Mouse (Mus musculus) megakaryocyte-erythroid progenitor cell, adult 5-6 weeks (primary cell): ENCODE measurements around the gene Endod1. TPM values are rescaled to one million over a fixed set of nuclear protein-coding genes. Genes with fewer than 3 reads are reported as not detected.
A peak's percentile ranks its signal among the peaks of the same experiment; 100 is the strongest.
"Not testable (repeated sequence)": the region's sequence is repeated elsewhere in the genome, so short reads cannot be mapped to it uniquely, and the experiment has no call there.

Source experiments
- ATAC-seq: replicated peaks from 2 replicates; pipeline ENCODE4 v1.8.0; 2016; ENCODE audit warnings: mild to moderate bottlenecking, inconsistent platforms; ENCODE audit not compliant: severe bottlenecking, poor library complexity, low FRiP score, low TSS enrichment
- total RNA-seq, 2 experiments: library from RNA; stranded (forward) in 1 of 2; stranded (reverse) in 1 of 2; fragments of 200-1000, 215-1000 nt in 1 of 2; fragments of >200 nt in 1 of 2; fragmentation: Nextera tagmentation in 1 of 2; gene quantifications; 2 replicates each; pipeline ENCODE4 v1.2.3; 2014 to 2017

The Endod1 gene
- total RNA-seq, 2 experiments from 2014 or later, result 28.0 to 31.4 TPM

DNA sequence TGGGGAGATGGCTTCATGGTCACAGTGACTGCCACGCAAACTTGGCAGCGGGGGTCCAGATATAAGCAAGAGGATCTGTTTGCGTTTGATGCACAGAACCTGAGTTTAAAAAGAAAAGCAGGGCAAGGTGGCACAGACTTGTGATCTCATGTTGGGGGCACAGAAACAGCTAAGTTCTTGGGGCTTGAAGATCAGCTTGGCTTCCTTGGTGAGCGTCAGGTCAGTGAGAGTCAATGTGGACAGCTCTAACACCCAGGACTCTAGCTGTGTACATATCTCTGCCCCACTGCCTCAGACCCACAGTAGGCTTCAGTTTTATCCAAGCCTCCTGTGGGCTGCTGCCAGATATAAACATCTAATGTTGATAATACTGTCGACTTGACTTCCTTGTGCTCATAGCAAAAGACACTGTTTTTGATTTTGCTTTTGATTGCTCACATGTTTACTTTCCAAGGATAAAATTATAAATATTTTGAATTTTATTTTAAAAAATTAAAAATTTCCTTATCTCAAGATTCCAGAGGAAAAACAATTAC is 1.0 kb upstream of the Endod1 start:
- ATAC-seq, result 0 out of 2 replicates have a peak, but pooled peaks have one; percentile 25

DNA sequence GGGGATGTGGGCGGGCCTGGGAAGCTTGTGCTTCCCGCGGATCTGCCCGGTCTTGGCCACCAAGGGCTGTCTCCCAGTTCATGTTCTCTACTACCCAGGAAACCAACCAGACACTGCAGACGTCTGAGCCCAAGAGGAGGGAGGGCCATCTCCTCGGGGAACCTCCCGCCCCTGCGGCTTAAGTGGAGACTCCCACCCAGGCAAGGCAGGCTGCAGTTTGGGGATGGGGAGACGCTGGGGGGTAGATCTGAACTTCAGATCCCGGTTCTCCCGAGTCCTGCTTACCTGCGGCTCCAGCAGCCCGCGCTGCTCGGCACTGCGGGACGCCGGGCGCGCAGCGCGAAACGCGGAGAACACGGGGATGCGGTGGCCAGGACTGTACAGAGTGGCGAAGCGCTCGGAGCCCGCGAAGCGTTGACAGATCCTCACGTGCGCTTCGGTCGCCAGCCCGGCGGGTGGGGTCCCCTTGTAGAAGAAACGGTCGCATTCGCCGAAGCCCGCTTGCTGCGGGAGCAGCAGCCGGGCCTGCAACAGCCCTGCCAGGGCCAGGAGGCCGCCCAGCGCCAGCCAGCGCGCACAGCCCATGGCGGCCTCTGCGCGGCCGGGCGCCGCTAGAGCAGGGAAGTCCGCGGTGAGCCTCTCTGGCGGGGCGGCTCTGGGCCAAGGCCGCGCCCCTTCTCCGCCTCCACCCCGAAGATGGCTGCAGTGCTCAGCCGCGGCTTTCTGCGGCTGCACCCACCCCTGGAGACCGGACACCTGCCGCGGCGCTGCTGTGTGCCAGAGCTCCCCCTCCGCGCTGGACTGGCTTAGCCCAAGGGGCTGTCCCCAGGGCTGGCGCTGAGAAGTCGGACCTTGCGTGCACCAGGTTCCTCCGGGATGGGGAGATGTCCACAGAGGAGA is 671 bp downstream of the Endod1 start:
- peak; percentile 88 for ATAC-seq

DNA sequence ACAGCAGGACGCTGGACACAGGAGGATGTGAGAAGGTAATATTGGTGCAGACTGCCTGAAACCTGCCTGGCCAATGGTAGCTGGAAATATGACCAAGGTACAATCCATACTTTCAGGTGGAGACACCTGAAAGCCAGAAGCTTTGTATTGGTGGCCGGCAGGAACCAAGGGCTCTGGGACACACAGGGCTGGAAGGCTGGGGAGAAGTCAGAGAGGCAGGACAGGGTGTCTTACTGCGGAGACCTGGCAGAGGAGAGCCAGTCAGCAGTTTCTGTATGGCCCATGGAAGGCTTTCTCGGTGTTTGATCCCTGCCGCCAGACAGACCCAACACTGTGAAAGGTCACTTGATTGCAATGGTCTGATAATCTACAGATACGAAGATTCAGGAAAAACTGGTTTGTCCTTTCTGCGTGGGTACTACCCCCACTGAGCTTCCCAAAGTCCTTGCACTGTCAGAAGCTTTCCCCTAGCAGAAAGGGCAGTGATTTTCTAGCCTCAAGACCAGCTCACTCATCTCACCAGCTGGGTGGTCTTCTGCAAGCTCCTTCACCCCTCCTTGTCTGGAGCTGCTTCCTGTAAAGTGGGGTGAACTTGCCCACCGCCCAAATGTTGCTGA is 1.4 kb downstream of the Endod1 start:
- ATAC-seq, result no peak

DNA sequence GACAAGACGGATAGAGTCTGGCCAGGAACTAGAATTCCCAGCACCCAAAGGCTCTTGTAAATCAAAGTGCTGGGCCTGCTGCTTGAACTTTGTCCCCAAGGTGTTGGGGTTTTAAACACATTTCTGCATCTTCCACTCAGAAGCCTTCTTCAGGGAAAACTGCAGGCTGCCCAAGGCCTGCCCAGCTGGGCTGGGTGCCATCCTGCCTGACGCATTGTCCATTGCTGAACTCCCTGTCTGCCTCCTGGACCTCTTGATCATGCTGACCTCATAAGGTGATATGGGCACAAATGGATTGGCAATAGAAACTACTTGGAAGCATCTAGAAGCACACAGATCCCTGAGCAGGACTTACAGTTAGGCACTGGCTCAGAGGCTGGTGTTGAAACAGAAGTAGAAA is 3.2 kb downstream of the Endod1 start:
- ATAC-seq, result no peak

DNA sequence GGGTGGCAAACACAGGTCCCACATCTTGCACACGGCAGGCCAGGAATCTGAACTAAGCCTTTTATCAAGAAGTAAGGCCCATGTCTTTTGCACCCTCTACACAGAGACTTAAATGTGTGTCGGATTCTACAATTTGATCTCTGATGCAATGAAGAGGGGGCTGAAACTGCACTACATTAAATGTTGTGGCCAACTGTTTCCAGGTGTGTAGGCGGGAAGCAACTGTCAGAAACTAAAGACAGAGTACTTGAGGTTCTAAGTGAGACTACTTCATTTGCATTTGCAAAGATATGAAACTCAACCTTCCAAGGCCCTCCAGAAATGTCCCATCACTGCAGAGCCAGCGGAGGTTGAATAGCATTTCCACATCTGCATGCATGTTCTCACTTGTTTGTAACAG is 5.2 kb downstream of the Endod1 start:
- ATAC-seq, result no peak

DNA sequence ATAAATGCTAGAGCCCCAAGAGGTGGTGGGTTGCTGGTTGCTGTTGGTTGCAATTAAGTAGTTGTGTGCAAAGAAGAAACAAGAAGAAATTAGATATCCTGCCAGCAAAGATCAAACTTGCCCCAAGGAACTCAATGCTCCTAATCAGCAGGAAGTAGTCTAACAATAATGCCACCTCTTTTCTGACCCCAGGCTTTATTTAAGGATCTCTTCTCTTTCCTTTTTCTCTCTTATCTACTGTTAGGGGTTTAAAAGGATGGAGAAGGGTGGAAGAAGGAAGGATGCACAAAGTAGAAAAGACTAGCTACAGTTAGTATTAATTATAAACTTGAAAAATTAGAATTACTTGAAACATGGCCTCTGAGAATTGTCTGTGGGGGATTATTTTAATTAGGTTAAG is 8.9 kb downstream of the Endod1 start:
- no peak for ATAC-seq

DNA sequence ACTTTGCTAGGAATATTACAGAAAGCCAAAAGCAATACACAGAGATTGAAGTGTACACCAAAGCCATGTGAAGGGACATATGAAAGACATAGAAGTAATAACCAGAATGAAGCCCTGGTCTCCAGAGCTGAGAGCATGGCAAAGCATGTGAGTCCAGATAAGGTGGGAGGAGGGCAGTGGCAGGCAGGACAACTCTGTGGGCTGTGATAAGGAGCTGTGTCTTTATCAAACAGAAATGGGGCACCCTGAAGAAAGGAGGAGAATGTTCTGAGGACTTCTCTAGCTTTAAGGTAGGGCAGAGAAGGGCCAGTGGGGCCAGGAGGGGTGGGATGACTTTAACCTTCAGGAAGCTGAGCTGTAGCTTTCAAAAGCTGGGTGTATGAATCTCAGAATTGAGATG is 12.0 kb downstream of the Endod1 start:
- peak; percentile 96 for ATAC-seq

DNA sequence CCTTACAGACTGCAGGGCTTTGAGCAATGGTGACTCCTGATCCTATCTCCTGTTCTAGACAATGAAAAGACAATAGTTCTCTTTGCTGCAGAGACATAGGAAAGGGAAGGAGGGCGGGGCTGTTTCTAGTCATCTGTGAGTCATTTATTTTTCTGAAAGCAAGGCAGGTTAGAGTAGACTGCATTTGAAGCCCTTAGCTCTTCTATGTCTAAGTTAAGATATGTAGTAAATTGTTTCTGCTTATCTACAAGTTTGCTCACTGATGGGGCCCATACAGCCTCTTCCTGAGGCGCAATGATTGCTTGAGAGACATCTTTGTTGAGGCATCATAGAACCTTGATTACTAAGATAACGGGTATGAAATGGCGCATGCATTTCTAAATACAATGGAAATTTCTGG is 13.5 kb downstream of the Endod1 start:
- peak; percentile 24 for ATAC-seq

DNA sequence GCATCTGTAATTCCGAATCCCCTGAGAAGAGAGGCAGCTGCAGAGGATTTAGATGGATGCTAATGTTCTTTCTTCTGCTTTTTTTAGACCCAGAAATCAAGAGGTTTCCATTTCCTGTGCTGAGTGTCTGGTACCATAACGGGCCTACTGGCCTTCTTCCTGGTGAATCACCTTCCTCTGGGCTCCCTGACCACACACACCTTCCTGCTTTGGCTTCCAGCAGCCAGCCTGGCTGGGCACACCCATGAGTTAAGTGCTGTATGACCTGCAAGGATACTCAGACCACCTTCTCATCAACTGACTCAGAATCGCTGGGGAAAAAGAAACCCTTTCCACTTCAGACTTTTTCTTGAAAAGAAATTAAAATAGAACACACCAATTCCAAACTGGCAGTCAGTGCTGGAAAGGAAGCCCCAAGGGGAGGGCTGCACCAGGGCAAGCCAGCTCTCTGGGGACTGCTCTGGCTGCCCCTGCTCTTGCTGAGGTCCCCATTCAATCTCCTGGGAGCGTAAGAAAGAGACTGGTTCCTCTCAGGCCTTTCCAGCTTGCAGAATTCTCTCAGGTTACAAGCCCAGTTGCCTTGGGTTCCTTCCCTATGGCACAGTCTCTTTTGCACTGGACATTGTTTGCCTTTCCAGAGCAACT is 15.7 kb downstream of the Endod1 start:
- ATAC-seq, result no peak

DNA sequence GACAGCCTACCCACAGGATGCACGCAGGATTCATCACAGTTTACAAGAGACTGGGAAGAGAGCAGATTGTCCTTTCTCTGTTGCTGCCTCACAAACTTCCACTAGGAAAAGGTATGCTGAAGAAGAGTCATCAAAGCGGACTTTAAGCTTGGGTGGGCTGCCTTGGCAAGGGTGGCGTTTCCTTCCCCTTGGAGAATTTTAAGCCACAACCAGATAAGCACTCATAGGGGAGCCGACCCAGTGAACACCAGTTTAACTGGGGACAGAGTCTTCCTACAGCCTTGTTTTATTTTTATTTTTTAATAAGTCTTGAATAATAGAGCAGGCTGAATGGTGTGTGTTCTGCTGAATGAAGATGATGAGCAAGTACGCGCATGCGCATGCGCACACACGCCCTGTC is 16.6 kb downstream of the Endod1 start:
- ATAC-seq, result no peak

DNA sequence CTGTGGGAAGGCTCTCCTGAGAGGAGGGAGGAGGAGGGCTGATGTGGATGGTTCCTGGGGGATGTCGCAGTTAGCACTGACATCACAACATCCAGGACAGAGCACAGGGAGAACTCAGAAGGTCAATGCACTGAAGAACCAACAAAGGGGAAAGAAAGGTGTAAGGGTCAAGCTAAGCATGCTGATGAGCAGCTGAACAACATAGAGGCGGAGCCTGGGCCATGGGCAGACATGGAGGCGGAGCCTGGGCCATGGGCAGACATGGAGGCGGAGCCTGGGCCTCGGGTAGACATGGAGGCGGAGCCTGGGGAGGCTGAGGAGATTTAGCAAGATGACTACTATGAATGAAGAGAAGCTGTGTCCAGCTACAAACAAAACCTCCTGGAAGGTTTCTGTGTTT is 17.8 kb downstream of the Endod1 start:
- ATAC-seq, result peak; percentile 67

DNA sequence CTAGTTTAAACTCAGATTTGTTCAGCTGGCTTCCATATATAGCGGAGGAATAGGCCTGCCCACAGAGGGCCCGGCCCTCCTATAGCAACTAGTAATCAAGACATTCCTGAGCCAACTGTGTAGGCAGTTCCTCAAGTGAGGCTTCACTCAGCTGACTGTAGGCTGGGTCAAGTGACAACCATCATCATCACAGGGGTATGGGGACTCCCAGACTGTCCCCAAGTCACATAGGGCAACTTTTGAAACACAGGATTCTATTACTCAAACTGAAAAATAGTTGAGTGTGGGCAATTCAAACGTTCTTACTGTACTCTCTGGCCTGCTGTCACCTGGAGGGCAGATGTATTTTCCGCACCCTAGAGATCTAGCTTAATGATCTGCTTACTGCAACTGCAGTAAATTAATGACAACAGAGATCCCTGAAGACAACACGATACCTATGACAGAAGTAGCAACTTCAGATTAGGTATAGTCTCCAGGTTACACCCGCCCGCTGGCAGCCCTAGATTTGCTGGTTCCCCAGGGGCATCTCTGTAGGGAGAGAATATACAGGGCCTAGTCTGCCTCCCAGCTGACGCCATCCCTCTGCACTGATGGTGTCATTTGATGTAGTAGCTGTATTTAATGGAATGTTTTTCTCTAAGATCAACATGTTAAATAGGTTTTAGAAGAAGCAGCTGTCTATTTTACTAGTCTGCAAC is 19.1 kb downstream of the Endod1 start:
- ATAC-seq, result no peak

DNA sequence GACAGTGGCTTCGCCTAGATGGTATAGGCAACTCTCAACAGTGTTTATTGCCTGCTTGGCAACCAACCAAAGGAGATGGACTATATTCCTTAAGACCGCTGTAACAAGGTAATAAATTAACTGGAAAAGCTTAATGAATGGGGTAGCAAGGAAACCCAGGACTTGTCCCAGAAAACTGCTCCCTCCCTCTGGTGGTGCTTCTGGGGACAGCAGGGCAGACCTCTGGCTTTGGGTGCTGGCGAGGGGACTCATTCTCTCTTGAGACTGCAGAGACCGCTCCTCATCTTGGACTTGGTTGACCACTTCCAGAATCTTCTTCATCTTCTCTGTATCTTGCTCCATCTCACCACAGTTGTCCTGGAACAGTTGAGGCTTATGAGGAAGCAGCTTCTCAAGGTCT is 24.3 kb downstream of the Endod1 start:
- peak; percentile 72 for ATAC-seq

DNA sequence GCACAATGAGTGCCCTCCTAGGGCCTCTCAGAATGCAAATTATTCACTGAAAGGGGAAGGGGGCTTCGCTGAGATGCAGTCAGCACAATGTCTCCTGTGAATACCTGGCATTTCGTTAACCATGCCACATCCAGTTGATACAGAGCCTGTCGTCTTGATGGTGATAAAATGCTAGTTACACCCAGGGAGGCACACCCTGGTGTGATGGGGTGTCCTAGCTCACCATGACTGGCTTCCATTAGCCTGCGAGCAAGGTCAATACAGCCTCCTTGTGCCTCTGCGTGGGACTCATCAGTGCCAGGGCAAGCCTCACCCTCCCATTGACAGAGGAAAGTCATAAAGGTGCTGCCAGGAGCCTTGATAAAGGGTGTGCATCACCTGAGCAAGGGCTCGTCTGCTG is 26.5 kb downstream of the Endod1 start:
- no peak for ATAC-seq

DNA sequence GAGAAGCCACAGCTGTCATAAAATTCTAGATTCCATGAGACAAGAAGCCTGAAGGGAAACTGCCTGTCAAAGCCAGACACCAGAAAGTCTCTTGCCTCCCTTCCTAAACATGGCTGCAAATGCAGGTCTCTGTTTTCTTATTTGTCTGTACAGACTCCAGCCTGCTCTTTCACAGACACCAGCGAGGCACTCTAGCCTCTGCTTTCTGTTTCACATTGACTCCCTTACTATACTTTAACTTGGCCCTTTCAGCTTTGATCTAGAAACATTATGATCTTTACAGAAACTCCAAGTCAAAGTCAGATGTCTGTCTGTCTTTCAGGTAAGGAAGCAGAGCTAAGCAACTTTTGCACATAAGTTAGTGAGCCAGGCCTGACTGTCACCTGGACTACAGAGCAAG is 29.0 kb downstream of the Endod1 start:
- no peak for ATAC-seq

DNA sequence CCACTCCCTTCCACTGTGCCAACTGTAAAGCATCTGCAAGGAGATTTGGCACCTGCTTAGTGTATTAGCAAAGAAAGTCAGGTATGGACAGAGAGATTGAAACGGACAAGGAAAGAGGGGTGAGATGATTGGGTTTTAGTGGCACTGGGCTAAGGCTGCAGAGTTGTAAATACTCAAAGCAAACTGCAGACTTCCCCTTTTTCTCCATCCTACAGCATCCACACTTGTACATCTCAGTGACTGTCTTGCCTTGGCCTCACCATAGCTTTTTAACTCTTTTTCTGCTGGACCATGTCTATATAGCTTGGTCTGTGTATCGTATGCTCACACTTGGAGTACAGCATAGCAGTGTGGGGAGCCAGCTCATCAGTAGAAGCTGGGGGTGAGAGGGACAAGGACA is 30.5 kb downstream of the Endod1 start:
- ATAC-seq, result no peak

DNA sequence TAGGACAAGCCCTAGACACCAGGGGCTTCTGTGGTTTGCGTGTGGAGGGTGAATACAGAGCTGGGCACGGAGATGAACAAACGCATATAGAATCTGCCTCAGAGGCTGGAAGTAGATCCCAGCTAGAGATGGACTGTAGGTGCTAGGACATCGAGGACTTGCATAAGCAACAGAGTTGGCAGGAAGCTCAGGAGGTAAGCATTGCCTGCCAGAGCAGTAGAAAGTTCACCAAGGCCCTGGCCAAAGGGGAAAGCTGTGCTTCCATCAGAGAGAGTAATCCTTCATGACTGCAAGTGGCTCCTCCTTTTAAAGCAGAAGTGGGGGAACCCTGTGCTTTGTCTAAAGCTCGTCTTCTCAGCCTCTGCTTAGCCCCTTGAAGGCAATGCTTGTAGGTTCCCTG is 31.9 kb downstream of the Endod1 start:
- ATAC-seq, result no peak

DNA sequence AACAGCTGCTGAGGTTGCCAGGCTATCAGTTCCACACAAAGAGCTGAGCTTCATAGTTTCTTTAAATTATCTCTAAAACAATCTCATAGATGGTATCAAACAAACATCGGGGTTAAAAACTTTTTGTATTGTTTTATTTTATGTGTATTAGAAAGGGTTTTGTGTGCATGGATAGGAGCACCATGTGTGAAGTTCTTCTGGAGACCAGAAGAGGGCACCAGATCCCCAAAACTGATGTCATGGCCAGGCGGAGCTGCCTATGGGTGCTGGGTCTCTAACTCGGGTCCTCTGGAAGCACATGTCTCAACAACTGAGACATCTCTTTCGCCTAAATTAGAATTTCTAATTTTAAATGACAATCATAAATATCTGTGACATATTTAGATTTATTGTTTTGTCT is 32.9 kb downstream of the Endod1 start:
- ATAC-seq, result peak; percentile 71; the same call in 1 of the 2 replicates

DNA sequence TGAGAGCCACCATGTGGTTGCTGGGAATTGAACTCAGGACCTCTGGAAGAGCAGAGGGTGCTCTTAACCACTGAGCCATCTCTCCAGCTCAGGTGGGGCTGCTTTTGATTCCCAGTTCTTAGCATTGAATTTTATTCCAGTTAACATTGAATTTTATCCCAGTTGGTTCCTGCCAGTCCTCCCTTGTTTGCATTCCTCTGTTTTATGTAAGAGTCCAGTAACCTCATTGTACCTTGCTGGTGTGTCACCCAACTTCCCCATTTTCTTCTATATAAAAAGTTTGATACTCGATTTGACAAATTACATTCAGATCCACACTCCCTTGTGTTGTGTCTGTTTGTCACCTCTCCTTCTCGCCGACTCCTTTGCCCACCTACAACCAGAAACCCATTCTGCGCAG is 35.4 kb downstream of the Endod1 start:
- ATAC-seq, result not testable (repeated sequence)
